Mouse (Mus musculus) common myeloid progenitor, adult 5-6 weeks (primary cell): ENCODE data around the gene Gm5728. TPM values are rescaled to one million over a fixed set of nuclear protein-coding genes. Genes with fewer than 3 reads are reported as not detected.
"Not testable (repeated sequence)": the region's sequence is repeated elsewhere in the genome, so short reads cannot be mapped to it uniquely, and the experiment has no call there.

Experiments
- ATAC-seq: replicated peaks from 2 replicates; pipeline ENCODE4 v1.8.0; 2016; ENCODE audit warnings: low read depth, mild to moderate bottlenecking, moderate TSS enrichment, inconsistent platforms; ENCODE audit not compliant: poor library complexity, severe bottlenecking
- total RNA-seq: library from RNA; stranded (forward); fragments of 200-1000, 187-1606 nt; gene quantifications from 2 replicates; pipeline ENCODE4 v1.2.3, GENCODE M21; 2017

Gm5728 gene
- total RNA-seq = not detected in 2 replicates

GRCm38 (mm10) chr7:20375310-20375709, at the start of gene Gm5728:
Gm5728 (minus strand) TSS chr7:20375410.
- ATAC-seq = not testable (repeated sequence)

GRCm38 (mm10) chr7:20417642-20418041, 42.4 kb upstream of the Gm5728 start, which contains the start of gene Vmn1r100:
Vmn1r100 (plus strand) TSS chr7:20417942.
- ATAC-seq = not testable (repeated sequence)

GRCm38 (mm10) chr7:20333965-20334364, 41.2 kb downstream of the Gm5728 start, which contains the start of gene Gm4133:
Gm4133 (minus strand) TSS chr7:20334065.
- ATAC-seq = not testable (repeated sequence)

Other genes starting within 250 kb of the Gm5728 start
- not detected in 2 replicates for gene Vmn1r93, start 236.3 kb downstream of the Gm5728 start, total RNA-seq
- gene Vmn1r94, start 207.0 kb downstream of the Gm5728 start, total RNA-seq = not detected in 2 replicates
- not detected in 2 replicates for gene Vmn1r95, start 181.7 kb downstream of the Gm5728 start, total RNA-seq
- gene Gm6164, start 169.8 kb downstream of the Gm5728 start, total RNA-seq = not detected in 2 replicates
- not detected in 2 replicates for gene Gm4498, start 141.6 kb downstream of the Gm5728 start, total RNA-seq
- not detected in 2 replicates for gene Gm5890, start 112.6 kb downstream of the Gm5728 start, total RNA-seq
- gene Gm4133, start 41.3 kb downstream of the Gm5728 start, total RNA-seq = not detected in 2 replicates
- not detected in 2 replicates for gene Vmn1r100, start 42.5 kb upstream of the Gm5728 start, total RNA-seq
- gene Vmn1r101, start 67.2 kb upstream of the Gm5728 start, total RNA-seq = not detected in 2 replicates
- not detected in 2 replicates for gene Gm10670, start 99.5 kb upstream of the Gm5728 start, total RNA-seq
- gene Vmn1r103, start 135.1 kb upstream of the Gm5728 start, total RNA-seq = not detected in 2 replicates
- not detected in 2 replicates for gene Vmn1r104, start 158.4 kb upstream of the Gm5728 start, total RNA-seq
- not detected in 2 replicates for gene Gm5726, start 170.3 kb upstream of the Gm5728 start, total RNA-seq
- gene Gm4141, start 200.8 kb upstream of the Gm5728 start, total RNA-seq = not detected in 2 replicates
- not detected in 2 replicates for gene Gm4513, start 223.6 kb upstream of the Gm5728 start, total RNA-seq